Mouse (Mus musculus) intestine, embryonic 15.5 days (tissue): ENCODE results near the gene Tvp23a. TPM values are rescaled to one million over a fixed set of nuclear protein-coding genes. Genes with fewer than 3 reads are reported as not detected.
A peak's percentile ranks its signal among the peaks of the same experiment; 100 is the strongest.

ENCODE experiments used
- ATAC-seq: fragments of 200-750 bp; cut with Nextera tagmentation; 2 replicates; pipeline ENCODE4 v1.8.0; 2017; ENCODE audit warnings: moderate TSS enrichment, moderate library complexity
- H3K27ac ChIP-seq: fragments of 300-500 bp; sonication (generic); 2 replicates; pipeline ENCODE4 v1.5.1; 2015; ENCODE audit warnings: mild to moderate bottlenecking, inconsistent platforms
- H3K27me3 ChIP-seq: fragments of 300-500 bp; sonication (generic); replicated peaks from 2 replicates; pipeline ENCODE4 v1.6.1; 2015; ENCODE audit warnings: inconsistent platforms
- H3K36me3 ChIP-seq: fragments of 300-500 bp; sonication (generic); 2 replicates; pipeline ENCODE4 v1.6.1; 2015; ENCODE audit warnings: inconsistent platforms
- H3K4me1 ChIP-seq: fragments of 300-500 bp; sonication (generic); replicated peaks from 2 replicates; pipeline ENCODE4 v1.6.1; 2015; ENCODE audit warnings: inconsistent platforms
- H3K4me2 ChIP-seq: fragments of 300-500 bp; sonication (generic); replicated peaks from 2 replicates; pipeline ENCODE4 v1.6.1; 2015; ENCODE audit warnings: mild to moderate bottlenecking, inconsistent platforms
- H3K4me3 ChIP-seq: fragments of 300-500 bp; sonication (generic); replicated peaks from 2 replicates; pipeline ENCODE4 v1.5.1; 2015; ENCODE audit warnings: inconsistent platforms
- H3K9ac ChIP-seq: fragments of 300-500 bp; sonication (generic); 2 replicates; pipeline ENCODE4 v1.6.1; 2015; ENCODE audit warnings: inconsistent platforms
- H3K9me3 ChIP-seq: fragments of 300-500 bp; sonication (generic); 2 replicates; pipeline ENCODE4 v1.6.1; 2016; ENCODE audit warnings: inconsistent platforms
- WGBS: fragments of 180-500 bp; shearing (Covaris S2); methylation state at CpG from one replicate; pipeline ENCODE4 v1.1.7; 2015; 5-methylcytosine and 5-hydroxymethylcytosine counted together
- polyA plus RNA-seq: library from polyadenylated mRNA; unstranded; fragments of >200 nt; fragmentation: Nextera tagmentation; extraction: Ambion mirVana; gene quantifications from 2 replicates; pipeline ENCODE4 v1.2.1, GENCODE M21; 2015

The Tvp23a gene
- polyA plus RNA-seq, 1 experiment from 2014 or later: 9.0 TPM

DNA sequence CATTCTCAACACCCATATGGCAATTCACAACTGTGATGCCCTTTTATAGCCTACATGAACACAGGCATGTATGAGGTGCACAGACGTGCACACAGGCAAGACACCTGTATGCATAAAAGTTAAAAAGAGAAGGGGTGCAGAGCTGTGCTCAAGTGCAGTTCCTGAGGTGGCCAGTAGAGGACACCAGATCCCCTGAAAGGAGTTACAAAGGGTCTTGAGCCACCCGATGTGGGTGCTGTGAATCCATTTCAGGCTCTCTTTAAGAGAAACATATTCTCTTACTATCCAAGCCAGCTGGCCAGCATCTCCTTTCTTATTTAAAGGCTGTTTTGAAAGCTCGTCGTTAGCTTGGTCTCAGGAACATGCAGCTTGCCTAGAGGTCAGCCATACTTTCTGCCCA, 30.3 kb downstream of the Tvp23a start:
- WGBS: 97% methylated on average over 4 of the region's 4 CpGs
- peaks cover 49% of the 10 kb centered on the region for H3K36me3 ChIP-seq

DNA sequence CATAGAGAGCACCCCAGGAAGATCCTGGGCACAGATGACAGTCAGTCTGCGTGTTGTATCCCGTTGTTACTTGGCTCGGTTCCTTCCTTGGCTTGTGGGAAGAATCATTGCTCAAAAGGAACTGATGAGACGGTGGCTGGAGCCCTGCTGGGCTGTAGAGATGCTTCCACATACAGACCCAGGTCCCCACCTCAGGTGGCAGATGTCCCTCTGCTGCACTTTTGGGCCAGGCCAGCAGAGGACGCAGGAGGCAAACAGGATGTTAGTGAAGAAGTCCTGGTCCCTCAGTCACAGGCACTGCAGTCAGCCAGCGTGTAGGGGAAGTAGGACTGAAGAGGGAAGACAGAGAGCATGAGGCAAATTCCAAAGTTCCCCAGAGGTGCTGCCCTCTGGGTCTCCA, 31.2 kb downstream of the Tvp23a start:
- peaks cover 8% of the 10 kb centered on the region; the same call in 1 of the 2 replicates for H3K4me1 ChIP-seq
- no peak overlapping the region for H3K9ac ChIP-seq
- H3K27me3 ChIP-seq: no peaks in the 10 kb centered on the region
- no peak for ATAC-seq
- no peak overlapping the region for H3K4me3 ChIP-seq
- H3K4me2 ChIP-seq: no peak overlapping the region
- 79% methylated on average over 6 of the region's 6 CpGs for WGBS
- peaks cover 41% of the 10 kb centered on the region for H3K36me3 ChIP-seq
- H3K9me3 ChIP-seq: no peaks in the 10 kb centered on the region
- no peak overlapping the region for H3K27ac ChIP-seq

More for the DNA sequence above, 30.3 kb downstream of the Tvp23a start:
- peaks cover 8% of the 10 kb centered on the region; the same call in 1 of the 2 replicates for H3K4me1 ChIP-seq
- no peak overlapping the region for H3K4me2 ChIP-seq
- no peaks in the 10 kb centered on the region for H3K9me3 ChIP-seq
- H3K27me3 ChIP-seq: no peaks in the 10 kb centered on the region
- H3K27ac ChIP-seq: no peak overlapping the region
- ATAC-seq: no peak
- no peak overlapping the region for H3K9ac ChIP-seq
- H3K4me3 ChIP-seq: no peak overlapping the region

DNA sequence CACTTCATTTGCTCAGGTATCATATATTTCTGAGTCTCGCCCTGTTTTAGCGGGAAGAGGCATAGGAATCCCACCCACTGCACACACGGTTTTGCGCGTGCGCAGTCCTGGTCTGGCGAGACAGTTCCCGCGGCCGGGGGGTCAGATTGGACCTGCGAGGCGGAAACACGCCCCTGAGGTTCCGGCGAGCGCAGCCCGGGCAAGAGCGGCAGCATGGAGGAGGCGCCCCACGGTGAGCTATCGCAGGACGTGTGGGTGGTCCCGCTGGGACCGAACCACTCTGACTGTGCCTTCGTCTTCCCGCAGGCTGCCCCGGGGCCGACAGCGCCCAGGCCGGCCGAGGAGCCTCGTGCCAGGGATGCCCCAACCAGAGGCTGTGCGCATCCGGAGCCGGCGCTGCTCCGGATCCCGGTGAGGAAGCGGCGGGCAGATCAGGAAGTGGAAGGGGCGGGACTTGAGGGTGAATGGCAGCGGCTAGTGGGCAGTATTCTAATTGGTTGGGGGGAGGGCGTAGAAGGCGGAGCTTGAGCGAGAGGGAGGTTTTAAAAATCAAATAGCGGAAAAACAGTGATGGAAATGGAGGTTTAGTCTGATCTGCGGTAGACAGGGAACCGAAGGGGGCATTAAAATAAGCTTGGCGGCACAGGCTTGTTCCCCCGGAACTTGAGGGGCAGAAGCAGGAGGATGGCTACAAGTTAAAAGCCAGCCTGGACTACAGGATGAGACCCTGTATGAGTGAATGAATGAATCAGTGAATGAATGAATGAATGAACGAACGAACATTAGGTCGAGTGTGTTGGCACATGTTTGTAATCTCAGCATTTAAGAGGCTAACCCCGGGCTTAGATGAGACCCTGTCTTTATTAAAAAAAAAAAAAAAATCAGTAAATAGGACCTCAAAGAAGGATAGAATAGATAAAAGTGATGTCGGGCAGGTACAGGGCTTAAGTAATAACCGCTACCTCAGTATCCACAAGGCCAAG, 35.1 kb downstream of the Tvp23a start, which contains the start of gene Nubp1:
Nubp1 (plus strand) TSS at position 185 of the 983 bp plus-strand sequence.
- Histone ChIP-seq H3K4me3 (peak within 1 kb of the TSS; percentile 87), H3K9ac (peak within 1 kb of the TSS; percentile 79), H3K4me2 (peak within 1 kb of the TSS; percentile 71), H3K27me3 (no peaks in the 10 kb centered on the region), H3K9me3 (no peaks in the 10 kb centered on the region), H3K27ac (peak within 1 kb of the TSS; percentile 97), H3K36me3 (peaks cover 21% of the 10 kb centered on the region), H3K4me1 (peaks cover 8% of the 10 kb centered on the region; the same call in 1 of the 2 replicates)
- WGBS: 3% methylated on average over 56 of the region's 56 CpGs
- ATAC-seq: peak; percentile 99

DNA sequence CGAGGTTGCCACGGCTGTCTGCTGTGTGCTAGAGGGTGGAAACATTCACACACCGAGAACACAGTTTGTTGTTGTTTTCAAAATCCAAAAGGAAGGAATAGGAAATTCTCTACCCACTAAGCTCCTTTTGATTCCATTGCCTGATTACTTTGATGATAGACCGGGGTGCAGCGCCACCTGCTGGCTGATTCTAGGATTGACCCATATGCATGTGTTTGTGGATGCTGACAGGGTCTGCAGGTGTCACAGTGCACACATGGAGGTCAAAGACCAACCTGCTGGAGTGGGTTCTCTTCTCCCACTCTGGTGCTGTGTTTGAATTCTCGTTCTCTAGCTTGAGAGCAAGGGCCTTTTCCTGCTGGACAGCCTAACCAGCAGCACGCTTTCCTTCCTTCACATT, 48.0 kb downstream of the Tvp23a start:
- no peaks in the 10 kb centered on the region for H3K9me3 ChIP-seq
- no peak overlapping the region for H3K9ac ChIP-seq
- no peak overlapping the region for H3K4me2 ChIP-seq
- peaks cover 5% of the 10 kb centered on the region; the same call in 1 of the 2 replicates for H3K4me1 ChIP-seq
- no peak overlapping the region for H3K4me3 ChIP-seq
- 31% methylated on average over 7 of the region's 7 CpGs for WGBS
- peaks cover 4% of the 10 kb centered on the region; the same call in 1 of the 2 replicates for H3K27me3 ChIP-seq
- H3K27ac ChIP-seq: no peak overlapping the region
- H3K36me3 ChIP-seq: no peaks in the 10 kb centered on the region
- peak; percentile 61 for ATAC-seq

DNA sequence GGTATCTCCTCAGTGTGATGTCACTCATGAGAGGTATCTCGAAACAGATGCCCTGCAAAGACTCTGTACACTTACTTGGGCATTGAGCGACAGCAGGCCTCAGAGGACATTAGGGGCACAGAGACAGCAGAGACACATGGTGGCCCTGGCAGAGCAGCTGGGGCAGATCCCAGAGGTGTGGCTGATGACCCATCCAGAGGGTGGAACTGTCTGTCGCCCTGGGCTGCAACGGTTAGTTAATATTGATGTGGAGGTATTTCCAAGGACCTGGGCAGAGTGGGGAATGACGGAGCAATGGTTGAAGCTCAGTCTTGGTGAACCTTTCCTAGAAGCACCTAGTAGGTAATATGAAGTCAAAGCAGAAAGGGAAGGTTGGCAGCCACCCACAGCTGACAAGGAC, 48.4 kb downstream of the Tvp23a start:
- 67% methylated on average over 5 of the region's 5 CpGs for WGBS
- Histone ChIP-seq H3K27me3 (peaks cover 4% of the 10 kb centered on the region; the same call in 1 of the 2 replicates), H3K9me3 (no peaks in the 10 kb centered on the region), H3K4me3 (no peak overlapping the region), H3K27ac (no peak overlapping the region), H3K9ac (no peak overlapping the region), H3K36me3 (no peaks in the 10 kb centered on the region), H3K4me1 (peaks cover 5% of the 10 kb centered on the region; the same call in 1 of the 2 replicates), H3K4me2 (no peak overlapping the region)
- peak; percentile 28; the same call in 1 of the 2 replicates for ATAC-seq

DNA sequence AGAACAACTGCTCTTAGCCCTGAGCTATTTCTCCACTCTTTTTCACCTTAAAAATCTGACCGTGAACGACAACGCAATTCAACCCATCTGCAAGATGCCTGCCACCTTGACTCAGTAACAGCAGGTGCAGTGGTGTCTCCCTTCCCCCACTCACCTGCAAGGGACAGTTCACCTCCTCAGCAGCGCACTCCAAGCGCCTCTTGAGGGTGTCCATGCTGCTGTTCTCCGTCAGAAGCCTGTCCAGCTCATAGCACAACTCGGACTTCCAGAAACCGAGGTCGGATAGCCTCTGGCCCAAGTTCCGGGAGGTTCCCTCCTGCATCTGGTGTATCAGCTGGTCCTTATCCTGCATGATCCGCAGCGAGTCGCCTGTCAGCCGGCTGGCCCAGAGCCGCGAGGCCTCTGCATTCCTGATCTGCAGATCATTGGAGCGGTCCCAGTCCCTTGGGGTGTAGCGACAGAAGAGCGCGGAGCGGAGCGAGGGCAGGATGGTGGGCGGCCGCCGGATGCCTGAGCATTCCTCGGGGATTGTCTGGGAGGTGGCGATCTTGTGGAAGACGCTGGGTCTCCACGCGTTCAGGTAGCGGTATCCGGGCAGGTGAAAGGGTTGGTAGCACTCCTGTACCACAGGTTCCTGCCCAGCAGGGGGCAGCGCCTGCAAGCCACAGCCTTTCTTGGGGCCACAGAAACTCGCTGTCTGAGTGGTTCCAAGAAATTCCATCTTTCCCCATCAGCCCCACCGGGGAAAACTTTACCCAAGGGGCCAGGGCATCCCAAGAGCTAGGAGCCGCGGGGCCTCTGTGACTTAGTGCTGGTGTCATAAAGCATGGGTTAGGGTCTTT, 52.2 kb downstream of the Tvp23a start, which contains the start of gene Tekt5:
Tekt5 (minus strand) TSS at position 792 of the 842 bp plus-strand sequence.
- Histone ChIP-seq H3K27me3 (peaks cover 4% of the 10 kb centered on the region; the same call in 1 of the 2 replicates), H3K4me3 (peak within 1 kb of the TSS; percentile 26), H3K27ac (no peak within 1 kb of the TSS), H3K4me1 (peaks cover 5% of the 10 kb centered on the region; the same call in 1 of the 2 replicates), H3K36me3 (no peaks in the 10 kb centered on the region), H3K4me2 (peak within 1 kb of the TSS; percentile 78), H3K9ac (peak within 1 kb of the TSS; percentile 24; the same call in 1 of the 2 replicates), H3K9me3 (no peaks in the 10 kb centered on the region)
- ATAC-seq: peak; percentile 73
- 8% methylated on average over 37 of the region's 37 CpGs for WGBS

DNA sequence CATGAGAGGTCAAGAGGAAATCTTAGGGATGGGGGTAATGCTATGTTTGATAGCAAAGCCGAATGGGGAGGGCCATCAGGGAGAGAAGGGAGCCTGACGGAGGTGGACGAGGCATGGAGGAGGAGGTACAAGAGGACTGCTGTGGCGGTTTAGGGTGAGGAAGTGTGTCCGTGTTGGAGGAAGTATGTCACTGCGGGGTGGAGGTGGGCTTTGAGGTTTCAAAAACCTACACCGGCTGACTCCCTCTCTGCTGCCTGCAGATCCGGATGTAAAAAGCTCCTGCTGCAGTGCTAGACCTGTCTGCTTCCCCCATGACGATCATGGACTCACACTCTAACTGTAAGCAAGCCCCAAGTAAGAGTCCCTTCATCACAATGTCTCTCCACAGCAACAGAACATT, 54.6 kb downstream of the Tvp23a start:
- no peaks in the 10 kb centered on the region for H3K36me3 ChIP-seq
- H3K4me3 ChIP-seq: no peak overlapping the region
- peaks cover 5% of the 10 kb centered on the region; the same call in 1 of the 2 replicates for H3K4me1 ChIP-seq
- H3K4me2 ChIP-seq: no peak overlapping the region
- no peaks in the 10 kb centered on the region for H3K9me3 ChIP-seq
- peaks cover 4% of the 10 kb centered on the region; the same call in 1 of the 2 replicates for H3K27me3 ChIP-seq
- H3K27ac ChIP-seq: no peak overlapping the region
- ATAC-seq: no peak
- H3K9ac ChIP-seq: no peak overlapping the region
- WGBS: 78% methylated on average over 9 of the region's 9 CpGs

DNA sequence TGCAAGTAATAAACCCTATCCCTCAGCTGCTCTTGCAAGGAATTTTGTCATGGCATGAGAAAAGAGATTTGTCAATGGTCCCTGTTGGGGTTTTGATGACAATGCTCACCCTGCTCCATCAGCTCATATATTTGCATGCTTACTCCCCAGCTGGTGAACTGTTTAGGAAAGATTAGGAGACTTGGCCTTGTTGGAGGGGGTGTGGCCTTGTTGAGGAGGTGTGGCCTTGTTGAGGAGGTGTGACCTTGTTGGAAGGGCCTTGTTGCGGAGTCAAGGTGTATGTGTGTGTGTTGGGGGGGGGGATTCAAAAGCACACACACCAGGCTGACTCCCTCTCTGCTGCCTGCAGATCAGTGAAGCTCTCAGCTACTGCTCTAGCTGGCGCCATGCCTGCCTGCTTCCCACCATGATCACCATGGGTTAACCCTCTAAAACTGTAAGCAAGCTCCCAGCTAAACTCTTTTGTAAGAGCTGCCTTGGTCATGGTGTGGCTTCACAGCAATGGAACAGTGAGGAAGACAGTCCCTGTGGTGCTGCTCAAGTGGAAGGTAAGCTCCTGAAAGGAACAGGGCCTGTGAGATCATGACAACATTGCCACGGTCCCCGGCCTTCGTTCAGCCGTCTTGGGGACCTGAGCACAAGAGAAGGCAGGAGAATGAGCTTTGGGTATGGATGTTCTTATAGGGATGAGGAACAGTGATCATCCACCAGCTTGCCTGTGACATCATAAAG, 58.4 kb downstream of the Tvp23a start:
- H3K4me3 ChIP-seq: no peak overlapping the region
- H3K9ac ChIP-seq: no peak overlapping the region
- ATAC-seq: no peak
- 0 out of 2 replicates have a peak, but pooled peaks cover 10% of the 10 kb centered on the region for H3K4me1 ChIP-seq
- H3K27me3 ChIP-seq: no peaks in the 10 kb centered on the region; the same call in 1 of the 2 replicates
- H3K4me2 ChIP-seq: no peak overlapping the region
- H3K9me3 ChIP-seq: no peaks in the 10 kb centered on the region
- 92% methylated on average over 6 of the region's 6 CpGs for WGBS
- H3K36me3 ChIP-seq: no peaks in the 10 kb centered on the region
- no peak overlapping the region for H3K27ac ChIP-seq

DNA sequence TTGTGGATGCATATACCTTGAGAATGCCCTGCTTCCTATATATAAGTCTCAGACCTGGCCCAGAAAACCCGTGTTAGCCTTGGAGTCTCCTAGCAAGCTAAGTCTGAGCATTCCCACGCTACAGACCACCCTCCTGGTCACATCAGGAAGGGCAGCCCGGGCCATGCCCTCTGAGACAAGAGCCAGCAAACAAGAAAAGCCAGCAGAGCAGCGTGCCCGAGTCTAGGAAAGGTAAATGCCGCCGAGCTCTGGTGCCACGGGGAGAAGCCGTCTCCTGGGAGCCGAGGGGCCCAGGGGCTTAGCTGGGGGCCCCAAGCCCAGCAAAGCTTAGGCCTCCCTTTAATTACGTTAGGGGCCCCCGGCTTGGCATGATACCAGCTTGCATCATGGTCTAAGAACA, 61.9 kb downstream of the Tvp23a start:
- no peak overlapping the region for H3K4me3 ChIP-seq
- no peaks in the 10 kb centered on the region for H3K36me3 ChIP-seq
- H3K4me1 ChIP-seq: 0 out of 2 replicates have a peak, but pooled peaks cover 11% of the 10 kb centered on the region
- no peak overlapping the region for H3K9ac ChIP-seq
- H3K27ac ChIP-seq: no peak overlapping the region
- no peak for ATAC-seq
- no peaks in the 10 kb centered on the region; the same call in 1 of the 2 replicates for H3K27me3 ChIP-seq
- 85% methylated on average over 12 of the region's 12 CpGs for WGBS
- no peak overlapping the region for H3K4me2 ChIP-seq
- no peaks in the 10 kb centered on the region for H3K9me3 ChIP-seq

DNA sequence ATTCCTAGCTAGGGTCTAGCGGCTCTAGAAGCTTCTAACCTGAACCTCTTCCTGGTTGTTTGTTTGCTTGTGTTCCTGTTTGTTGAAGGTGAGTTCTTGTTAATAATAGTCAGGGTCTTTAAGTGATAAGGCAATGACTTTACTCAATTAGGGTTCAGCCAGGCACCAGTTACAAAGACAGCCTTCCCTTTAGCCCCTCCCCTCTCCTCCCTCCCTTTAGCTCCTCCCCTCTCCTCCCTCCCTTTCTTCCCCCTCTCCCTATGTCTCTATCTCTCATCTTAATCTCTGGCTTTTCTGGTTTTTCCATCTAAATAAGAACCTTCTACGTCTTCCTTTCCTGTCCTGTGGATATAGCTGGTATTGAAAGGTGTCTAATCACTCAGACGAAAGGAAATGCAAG, 62.6 kb downstream of the Tvp23a start:
- peak overlapping the region; percentile 57 for H3K4me2 ChIP-seq
- no peak overlapping the region for H3K27ac ChIP-seq
- 66% methylated on average over 3 of the region's 3 CpGs for whole genome bisulfite sequencing
- no peak overlapping the region for H3K9ac ChIP-seq
- ATAC-seq: peak; percentile 61; the same call in 1 of the 2 replicates
- H3K27me3 ChIP-seq: no peaks in the 10 kb centered on the region; the same call in 1 of the 2 replicates
- no peaks in the 10 kb centered on the region for H3K36me3 ChIP-seq
- 0 out of 2 replicates have a peak, but pooled peaks cover 11% of the 10 kb centered on the region for H3K4me1 ChIP-seq
- peak overlapping the region; percentile 25; the same call in 1 of the 2 replicates for H3K4me3 ChIP-seq
- no peaks in the 10 kb centered on the region for H3K9me3 ChIP-seq

DNA sequence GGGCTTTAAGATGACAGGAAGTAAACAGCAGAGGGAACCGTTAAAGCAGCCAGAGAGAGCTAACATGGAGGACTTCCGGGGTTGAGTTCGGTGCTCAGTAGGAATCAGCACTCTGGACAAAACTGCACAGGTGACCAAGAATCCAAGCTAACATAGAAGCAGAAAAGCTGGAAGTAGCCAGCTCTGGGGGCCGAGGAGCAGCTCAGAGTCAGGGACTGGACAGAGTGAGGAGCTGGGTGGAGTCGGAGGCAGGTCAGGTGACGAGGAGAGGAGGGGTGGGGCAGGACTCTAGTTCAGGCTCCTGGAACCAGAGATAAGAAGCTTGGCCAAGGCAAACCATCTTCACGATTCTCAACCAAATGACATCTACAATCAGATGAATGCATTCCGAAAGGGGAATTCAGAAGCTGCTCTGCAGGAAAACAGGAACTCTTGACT, 63.1 kb downstream of the Tvp23a start:
- Histone ChIP-seq H3K27me3 (no peaks in the 10 kb centered on the region; the same call in 1 of the 2 replicates), H3K36me3 (no peaks in the 10 kb centered on the region), H3K4me2 (peak overlapping the region; percentile 57), H3K9ac (no peak overlapping the region), H3K4me3 (peak overlapping the region; percentile 25; the same call in 1 of the 2 replicates), H3K27ac (0 out of 2 replicates have a peak overlapping the region, but pooled peaks have one; percentile 19), H3K4me1 (0 out of 2 replicates have a peak, but pooled peaks cover 11% of the 10 kb centered on the region), H3K9me3 (no peaks in the 10 kb centered on the region)
- 9% methylated on average over 8 of the region's 8 CpGs for WGBS
- peak; percentile 94 for ATAC-seq
